Mouse (Mus musculus) cerebellum, adult (tissue): Measurements from ENCODE around the gene Pecr.
A peak's percentile ranks its signal among the peaks of the same experiment; 100 is the strongest.
"Not testable (repeated sequence)": the region's sequence is repeated elsewhere in the genome, so short reads cannot be mapped to it uniquely, and the experiment has no call there.

Experiments used
- ATAC-seq: cut with Nextera tagmentation; 2 replicates; pipeline ENCODE4 v1.9.2; 2017; ENCODE audit warnings: mild to moderate bottlenecking, moderate library complexity, mixed read lengths; ENCODE audit not compliant: insufficient number of reproducible peaks, low FRiP score, low TSS enrichment

The Pecr gene

DNA sequence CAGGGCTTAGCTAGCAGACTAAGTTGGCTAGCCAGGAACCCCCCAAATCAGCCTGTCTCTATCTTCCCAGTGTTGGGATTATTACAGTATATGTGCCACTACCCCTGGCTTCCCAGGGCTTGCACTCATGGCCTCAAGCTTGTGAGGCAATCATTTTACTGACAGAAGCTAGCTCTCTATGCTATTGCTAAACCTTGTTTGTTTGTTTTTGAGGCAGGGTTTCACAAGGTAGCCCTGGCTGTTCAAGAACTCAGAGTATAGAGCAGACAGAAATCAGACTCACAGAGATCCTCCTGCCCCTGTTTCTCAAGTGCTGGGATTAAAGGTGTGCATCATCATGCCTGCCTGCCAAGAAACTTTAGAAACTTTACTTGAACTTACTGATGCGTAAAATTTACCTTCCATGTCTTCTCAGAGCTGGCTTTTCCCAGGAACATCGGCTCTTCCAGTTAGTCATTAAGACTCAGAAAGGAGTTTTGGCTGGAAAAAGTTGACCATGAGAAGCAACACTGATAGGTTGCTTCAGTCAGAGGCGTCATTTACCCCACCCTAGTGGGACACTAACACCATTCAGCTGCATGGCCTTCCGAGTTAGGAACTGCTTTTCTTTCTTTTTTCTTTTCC, 4.5 kb upstream of the Pecr start:
- no peak for ATAC-seq

DNA sequence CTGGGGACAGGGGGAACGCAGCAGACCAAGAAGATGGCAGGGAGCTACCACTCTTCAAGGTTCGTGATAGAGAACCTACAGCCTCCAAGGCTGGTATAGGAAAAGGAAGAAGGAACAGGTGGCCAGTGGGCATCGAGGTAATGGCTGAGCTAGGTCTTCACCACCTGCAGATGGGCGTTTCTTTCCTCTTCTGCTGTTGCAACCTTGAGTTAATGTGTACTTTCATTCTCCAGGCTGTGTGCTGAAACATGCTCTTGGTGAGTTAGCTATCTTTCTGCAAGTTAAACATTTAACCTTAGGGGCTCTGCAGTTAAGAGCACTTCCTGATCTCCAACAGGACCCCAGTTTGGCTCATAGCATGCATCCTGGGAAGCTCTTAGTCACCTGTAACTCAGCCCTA, 3.8 kb upstream of the Pecr start:
- ATAC-seq: no peak

GRCm38 (mm10) chr1:72286904-72287303, 2.8 kb upstream of the Pecr start:
- no peak for ATAC-seq

- peak; percentile 37; the same call in 1 of the 2 replicates for ATAC-seq
Observed at GRCm38 (mm10) chr1:72284539-72284938, 425 bp upstream of the Pecr start.

DNA sequence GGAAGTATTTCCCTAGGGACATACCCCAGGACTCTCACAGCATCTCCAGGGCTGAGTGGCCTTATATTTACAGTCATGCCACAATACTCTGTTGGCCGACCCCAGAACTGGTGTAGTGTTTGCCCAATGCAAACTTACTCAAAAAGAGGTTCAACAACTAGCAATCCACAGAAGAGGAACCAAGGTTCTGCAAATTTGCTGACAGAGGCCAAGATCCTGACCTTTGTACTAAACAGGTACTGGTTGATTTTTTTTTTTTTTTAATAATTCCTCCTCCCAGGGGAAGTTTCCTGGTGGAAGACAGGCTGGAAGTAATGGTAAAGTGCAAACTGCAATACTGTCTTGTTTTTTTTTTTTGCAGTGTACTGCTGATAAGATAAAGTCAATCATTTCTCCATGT, 1.5 kb downstream of the Pecr start:
- ATAC-seq: no peak

- no peak for ATAC-seq
Observed at GRCm38 (mm10) chr1:72278085-72278484, 6.0 kb downstream of the Pecr start.

DNA sequence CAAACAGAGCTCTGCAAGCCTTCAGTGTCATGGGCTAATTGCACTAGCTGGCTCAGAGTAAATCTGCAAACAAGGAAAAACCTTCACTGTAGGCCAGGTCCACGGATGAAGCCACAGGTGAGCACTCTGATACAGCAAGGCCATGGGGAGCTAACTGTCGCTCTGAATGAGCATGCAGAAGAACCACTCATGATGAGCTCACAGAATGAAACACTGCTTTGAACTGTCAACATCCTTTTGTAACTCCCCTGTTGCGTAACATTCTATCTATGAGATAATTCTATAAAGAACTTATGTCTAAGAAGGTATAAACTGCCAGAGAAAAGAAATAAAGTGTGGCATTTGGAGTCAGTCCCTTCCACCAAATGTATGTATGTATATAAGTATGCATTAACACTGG, 21.0 kb downstream of the Pecr start:
- no peak for ATAC-seq

GRCm38 (mm10) chr1:72256381-72257256, 27.5 kb downstream of the Pecr start:
- ATAC-seq: no peak

DNA sequence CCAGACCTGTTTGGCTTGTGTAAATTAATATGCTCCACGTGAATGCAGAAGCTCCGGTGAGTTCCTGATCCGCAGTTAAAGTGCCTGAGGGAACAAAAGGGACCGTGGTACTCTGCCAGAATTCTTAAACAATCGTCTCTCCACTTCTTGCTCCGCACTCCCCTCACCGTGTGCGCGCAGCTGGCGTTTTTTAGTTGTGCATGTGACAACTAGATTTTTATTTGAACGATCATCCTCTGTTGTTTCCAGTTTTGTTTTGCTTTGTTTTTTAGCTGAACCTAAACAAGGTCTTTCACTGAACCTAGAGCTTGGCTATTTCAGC, 28.3 kb downstream of the Pecr start:
- ATAC-seq: no peak

- ATAC-seq: peak; percentile 36; the same call in 1 of the 2 replicates
Observed at GRCm38 (mm10) chr1:72255062-72255853, 28.9 kb downstream of the Pecr start.

GRCm38 (mm10) chr1:72254545-72255061, 29.5 kb downstream of the Pecr start:
- peak; percentile 91 for ATAC-seq

- ATAC-seq: no peak
Observed at GRCm38 (mm10) chr1:72253881-72254491, 30.1 kb downstream of the Pecr start.

DNA sequence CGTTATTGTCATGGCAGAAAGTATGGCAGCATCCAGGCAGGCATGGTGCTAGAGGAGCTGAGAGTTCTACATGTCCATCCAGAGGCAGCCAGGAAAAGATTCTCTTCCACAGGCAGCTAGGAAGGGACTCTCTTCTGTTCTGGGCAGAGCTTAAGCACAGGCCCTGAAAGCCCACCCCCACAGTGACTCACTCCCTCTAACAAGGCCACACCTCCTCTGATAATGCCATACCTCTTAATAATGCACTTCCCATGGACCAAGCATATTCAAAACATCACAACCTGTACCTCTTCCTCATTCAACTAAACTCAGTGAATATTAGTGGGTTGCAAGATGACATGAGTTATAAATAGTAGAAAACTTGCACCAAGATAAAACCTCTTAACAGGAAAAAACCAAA, 32.3 kb downstream of the Pecr start:
- ATAC-seq: no peak

DNA sequence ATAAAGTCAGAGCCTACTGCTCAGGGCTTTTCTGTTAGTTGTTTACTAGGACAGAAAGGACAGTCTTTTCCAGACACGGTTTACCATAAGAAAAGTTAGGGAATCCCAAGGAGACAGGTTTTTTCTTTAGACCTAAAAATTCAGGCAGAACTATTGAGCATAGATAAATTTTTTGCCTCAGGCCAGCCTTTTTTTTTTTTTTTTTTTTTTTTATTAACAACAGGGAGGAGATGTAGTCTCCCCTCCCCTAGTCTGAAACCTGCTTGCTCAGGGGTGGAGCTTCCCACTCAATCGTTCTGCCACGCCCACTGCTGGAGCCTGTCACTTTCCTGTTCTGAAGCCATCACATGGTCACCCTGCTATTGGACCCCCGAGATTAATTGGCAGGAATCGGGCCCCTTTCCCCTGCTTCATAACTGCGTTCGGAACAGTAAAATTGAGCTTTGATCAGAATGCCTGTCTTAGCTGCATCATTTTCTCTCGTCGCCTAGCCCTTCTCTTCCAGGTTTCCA, 35.8 kb downstream of the Pecr start:
- not testable (repeated sequence) for ATAC-seq

- ATAC-seq: no peak
Observed at GRCm38 (mm10) chr1:72244317-72245036, 39.6 kb downstream of the Pecr start.

GRCm38 (mm10) chr1:72243656-72244316, 40.3 kb downstream of the Pecr start:
- ATAC-seq: peak; percentile 96

GRCm38 (mm10) chr1:72242581-72243143, 41.5 kb downstream of the Pecr start:
- ATAC-seq: no peak

GRCm38 (mm10) chr1:72239113-72239512, 45.0 kb downstream of the Pecr start:
- ATAC-seq: not testable (repeated sequence)
